8 mouse cellular contexts compared by ENCODE assay signal in genomic region chr11:120633520-120634343, GRCm38 (mm10). TPM values are rescaled to one million over a fixed set of nuclear protein-coding genes. Genes with fewer than 3 reads are reported as not detected.
A peak's percentile ranks its signal among the peaks of the same experiment; 100 is the strongest.
DNase-seq lines count a peak whose midpoint lies in the region; ATAC-seq and TF ChIP-seq lines count a peak whose summit lies in the region.

Mafg (minus strand) TSS chr11:120633600.

- peak within 1 kb of the TSS; percentile 85 for H3K9ac ChIP-seq in forebrain, postnatal 0 days
- H3K9ac ChIP-seq in lung, embryonic 15.5 days, result peak within 1 kb of the TSS; percentile 91

- H3K4me2 ChIP-seq in forebrain, postnatal 0 days (ENCODE audit: low read depth), result peak within 1 kb of the TSS; percentile 90
- peak within 1 kb of the TSS; percentile 80 for H3K4me2 ChIP-seq in lung, embryonic 15.5 days

- TF ChIP-seq CTCF in G1E (IDR thresholded peaks at IDR 0.05; ENCODE audit: low read depth, low read length), result no peak
- no peak for TF ChIP-seq CTCF in forebrain, postnatal 0 days (IDR thresholded peaks at IDR 0.05; ENCODE audit: low read depth)

- DNase-seq in G1E (ENCODE audit: low spot score), result peak; percentile 93
- peak; percentile 94 to 95 for DNase-seq in cerebellum, adult 18-20 months
- peak; percentile 98 for DNase-seq in forebrain, postnatal 0 days
- DNase-seq in heart, postnatal 4 days, result peak; percentile 95
- peak; percentile 91 for DNase-seq in layer of hippocampus, adult 8-10 months (ENCODE audit: low spot score in 2 of 2)
- peak; percentile 92 for DNase-seq in ovary, adult 18-20 months (ENCODE audit: low spot score)
- DNase-seq in thymus, postnatal 0 days (ENCODE audit: low spot score), result peak; percentile 92

- H3K36me3 ChIP-seq in G1E (replicated peaks), result peaks cover 41% of the 10 kb centered on the region
- peaks cover 10% of the 10 kb centered on the region for H3K36me3 ChIP-seq in forebrain, postnatal 0 days (ENCODE audit: insufficient read depth)
- peaks cover 8% of the 10 kb centered on the region for H3K36me3 ChIP-seq in lung, embryonic 15.5 days

- peaks cover 61% of the 10 kb centered on the region for H3K4me1 ChIP-seq in G1E (ENCODE audit: insufficient read depth, low read depth, low read length)
- peaks cover 6% of the 10 kb centered on the region; the same call in 1 of the 2 replicates for H3K4me1 ChIP-seq in forebrain, postnatal 0 days (ENCODE audit: insufficient read depth)
- peaks cover 39% of the 10 kb centered on the region for H3K4me1 ChIP-seq in lung, embryonic 15.5 days

- peak within 1 kb of the TSS; percentile 86 for H3K4me3 ChIP-seq in G1E (ENCODE audit: low read depth, low read length)
- peak within 1 kb of the TSS; percentile 97 for H3K4me3 ChIP-seq in forebrain, postnatal 0 days (ENCODE audit: low read depth, low read length)
- peak within 1 kb of the TSS; percentile 93 for H3K4me3 ChIP-seq in lung, embryonic 15.5 days

- 0 out of 2 replicates have a peak, but pooled peaks cover 2% of the 10 kb centered on the region for H3K9me3 ChIP-seq in G1E (replicated peaks)
- no peaks in the 10 kb centered on the region for H3K9me3 ChIP-seq in forebrain, postnatal 0 days (ENCODE audit: low read length)
- no peaks in the 10 kb centered on the region for H3K9me3 ChIP-seq in lung, embryonic 15.5 days

- peak; percentile 37; the same call in 1 of the 2 replicates for ATAC-seq in G1E (ENCODE audit: extremely low read depth, insufficient number of reproducible peaks, low FRiP score, poor library complexity, severe bottlenecking)
- ATAC-seq in forebrain, postnatal 0 days, result peak; percentile 96
- peak; percentile 91 for ATAC-seq in lung, embryonic 15.5 days (ENCODE audit: borderline replicate concordance, extremely low read depth, low FRiP score, low TSS enrichment)

- H3K27ac ChIP-seq in forebrain, postnatal 0 days (ENCODE audit: low read depth, low read length), result peak within 1 kb of the TSS; percentile 83
- H3K27ac ChIP-seq in lung, embryonic 15.5 days, result peak within 1 kb of the TSS; percentile 85

- no peaks in the 10 kb centered on the region for H3K27me3 ChIP-seq in G1E (ENCODE audit: insufficient read depth, low read length)
- no peaks in the 10 kb centered on the region for H3K27me3 ChIP-seq in forebrain, postnatal 0 days (ENCODE audit: insufficient read depth, low read length)
- H3K27me3 ChIP-seq in lung, embryonic 15.5 days, result no peaks in the 10 kb centered on the region

- WGBS in forebrain, postnatal 0 days, result 12% methylated on average over 58 of the region's 58 CpGs
- 12% methylated on average over 53 of the region's 58 CpGs for WGBS in lung, embryonic 15.5 days

RNA-seq across cellular contexts. Expression of gene Mafg, which starts in this region (rescaled TPM):
- total RNA-seq in G1E (2014; fragmentation: Nextera tagmentation) (16.3 and 17.5 TPM in 2 replicates), G1E (2017) (18.9 and 21.9 TPM in 2 replicates)
- 29.2 and 38.9 TPM in 2 replicates for polyA plus RNA-seq in G1E (2012)
- total RNA-seq in forebrain, postnatal 0 days (2014; rRNA removed), result 37.5 and 40.1 TPM in 2 replicates
- polyA plus RNA-seq in forebrain, postnatal 0 days (2015; fragmentation: Nextera tagmentation; extraction: Ambion mirVana), result 24.6 and 39.7 TPM in 2 replicates
- total RNA-seq in heart, postnatal 4 days (2021), result 10 to 100 TPM; 23.4 to 25.8 TPM
- 10 to 100 TPM; 70.7 to 89.1 (median 77.4) TPM for total RNA-seq in layer of hippocampus, adult 8-10 months (2022)
- 23.3 and 24.5 TPM in 2 replicates for polyA plus RNA-seq in lung, embryonic 15.5 days (2015; fragmentation: Nextera tagmentation; extraction: Ambion mirVana)
- 16.5 and 18.7 TPM in 2 replicates for polyA plus RNA-seq in thymus, postnatal 0 days (2015; fragmentation: Nextera tagmentation; extraction: Ambion mirVana)

Comparison
In these comparisons a context has a peak if more than half of its experiments do, and no peak if none do; other contexts are left out.
1. Peak in every context shown above with its lines: DNase-seq, ATAC-seq, H3K4me3 ChIP-seq and H3K27ac ChIP-seq.
2. ATAC-seq: peak in every context shown above with its lines; median percentile 96 in forebrain, postnatal 0 days; 91 in lung, embryonic 15.5 days; 37 in G1E.